Mouse (Mus musculus) hematopoietic stem cell, adult 5-6 weeks (primary cell): ENCODE measurements at regions not wholly inside any gene's neighbourhood (a gene's known extent, or its start where the extent isn't known, plus 50 kb on each side); places are given as distances from the start of the nearest gene placed in this dataset.

Experiments used
- ATAC-seq, 2 experiments: fragments of 125-278 bp in 1 of 2; replicated peaks in 1 of 2; 2 replicates each; pipeline ENCODE4 v1.8.0; 2016 to 2017; ENCODE audit warnings: inconsistent platforms in 2 of 2, mild to moderate bottlenecking in 2 of 2, moderate number of reproducible peaks in 2 of 2, low read depth in 1 of 2, moderate TSS enrichment in 1 of 2; ENCODE audit not compliant: low FRiP score in 2 of 2, poor library complexity in 2 of 2, severe bottlenecking in 2 of 2, insufficient read depth in 1 of 2, low TSS enrichment in 1 of 2

DNA sequence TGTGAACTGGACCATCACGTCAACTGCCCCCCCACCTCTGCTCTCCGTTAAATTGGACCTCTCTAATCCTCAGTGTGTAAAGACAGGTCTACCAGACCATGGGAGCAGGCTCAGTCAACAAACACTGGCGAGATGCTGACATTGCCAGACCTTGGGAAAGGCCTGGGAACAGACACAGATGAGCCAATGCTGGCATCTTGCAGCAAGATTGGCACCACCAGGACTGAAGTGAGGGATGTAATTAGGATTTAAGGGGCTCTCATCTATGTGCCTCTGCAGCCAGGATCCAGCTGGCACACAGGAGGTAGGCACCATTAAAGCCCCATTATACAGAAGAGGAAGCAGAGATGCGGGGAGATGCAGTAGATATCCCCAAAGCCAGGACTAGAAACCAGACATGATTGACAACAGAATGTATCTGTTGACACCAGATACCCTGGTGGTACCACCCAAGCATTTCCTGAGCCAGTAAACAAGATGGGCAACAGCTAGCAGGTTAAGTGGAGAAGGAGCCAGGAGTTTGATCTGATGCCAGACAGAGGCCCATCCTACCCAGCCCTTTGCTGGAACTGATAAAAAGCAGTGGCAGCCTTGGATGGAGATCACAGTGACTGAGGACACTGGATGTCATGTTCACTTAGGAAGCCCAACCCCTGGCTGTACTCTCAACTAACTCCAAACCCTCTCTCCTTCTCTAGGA is 59.7 kb upstream of the Cplx2 start:
- ATAC-seq, result no peak

DNA sequence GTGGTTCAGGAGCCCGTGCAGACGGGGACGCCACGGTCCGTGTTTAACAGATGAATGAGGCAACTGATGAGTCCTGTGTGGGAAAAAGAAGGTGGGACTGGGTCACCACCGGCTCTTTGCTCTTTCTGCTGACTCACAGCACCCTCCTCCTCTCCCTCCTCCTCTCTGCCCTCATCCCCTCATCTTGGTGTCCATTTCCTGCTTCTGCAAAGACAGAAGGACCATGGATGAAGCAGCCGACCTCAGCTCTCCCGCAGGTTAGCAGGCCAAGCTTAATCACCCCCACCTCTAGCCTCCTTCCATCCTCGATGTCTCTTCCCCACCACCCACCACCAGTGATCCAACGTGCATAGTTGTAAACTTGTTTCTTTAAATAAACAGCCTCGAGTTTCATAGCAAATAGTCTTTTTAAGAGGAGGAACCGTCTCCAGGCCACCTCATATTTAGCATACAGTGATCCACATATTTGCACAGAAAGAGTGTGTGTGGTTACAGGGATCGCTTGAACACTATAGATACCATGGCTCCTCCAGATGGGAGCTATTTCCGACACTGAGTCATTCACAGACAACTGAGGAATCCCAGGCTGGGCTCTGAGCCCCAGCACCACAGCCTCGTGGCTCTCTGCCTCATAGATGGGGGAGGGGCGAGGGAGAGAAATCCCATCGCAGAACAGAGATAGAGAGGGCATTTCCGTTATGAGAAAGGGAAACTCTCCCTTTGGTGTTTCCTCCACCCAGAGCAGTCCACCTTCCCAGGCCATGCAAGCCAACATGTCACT is 58.6 kb upstream of the Cplx2 start:
- no peak for ATAC-seq

DNA sequence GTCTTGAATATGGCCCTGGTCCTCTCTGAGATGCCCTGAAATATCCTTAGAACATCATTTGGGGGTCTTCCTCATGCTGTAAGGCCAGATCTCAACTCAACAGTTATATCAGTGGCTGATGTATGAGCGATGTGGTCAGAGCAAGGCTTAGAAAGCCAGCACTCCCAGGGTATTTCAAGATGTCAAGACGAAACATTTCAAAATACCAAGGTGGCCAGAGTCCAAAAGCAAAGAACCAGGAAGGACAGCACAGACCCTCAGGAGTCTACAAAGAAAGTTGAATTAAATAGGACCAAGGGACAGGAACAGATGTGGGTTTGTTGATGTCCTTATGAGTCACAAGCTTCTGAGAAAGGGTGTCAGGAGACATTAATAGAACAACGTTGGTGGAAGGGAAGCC is 55.8 kb upstream of the Cplx2 start:
- no peak for ATAC-seq

DNA sequence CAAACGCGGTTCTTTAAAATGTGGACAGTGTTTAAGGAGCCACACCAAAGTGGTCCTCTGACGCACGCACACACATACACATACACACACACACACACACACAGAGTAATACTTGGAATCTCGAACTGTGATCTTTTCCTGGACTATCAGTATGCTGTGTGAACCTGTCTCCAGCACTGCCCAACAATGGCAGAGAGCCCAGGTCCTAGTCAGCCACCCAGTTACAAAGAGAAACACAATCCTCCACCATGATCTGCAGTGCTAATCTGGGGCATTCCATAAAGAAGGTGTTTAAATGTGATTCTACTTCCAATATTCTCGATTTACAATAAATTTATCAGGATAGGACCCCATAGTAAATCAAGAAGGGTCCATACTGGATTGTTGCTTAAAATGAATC is 54.2 kb upstream of the Cplx2 start:
- no peak for ATAC-seq

DNA sequence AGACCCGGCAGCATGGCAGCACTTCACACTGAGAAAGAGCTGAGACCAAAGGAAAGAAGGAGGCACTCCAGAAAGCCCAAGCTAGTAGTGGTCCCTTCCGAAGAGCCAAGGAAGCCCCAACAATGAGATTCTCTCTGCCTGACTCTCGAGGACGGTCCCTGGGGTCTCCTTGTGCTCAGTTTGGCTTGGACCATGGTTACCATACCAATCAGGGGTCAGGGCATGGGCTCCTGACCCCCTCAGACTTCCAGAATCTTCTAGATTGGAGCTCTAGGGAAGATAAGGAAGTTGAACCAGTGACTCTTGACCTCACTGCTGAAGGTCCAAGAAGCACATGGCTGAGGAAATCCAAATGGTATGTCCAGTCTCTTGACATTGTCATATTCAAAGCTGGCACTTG is 53.0 kb upstream of the Cplx2 start:
- ATAC-seq, result no peak

DNA sequence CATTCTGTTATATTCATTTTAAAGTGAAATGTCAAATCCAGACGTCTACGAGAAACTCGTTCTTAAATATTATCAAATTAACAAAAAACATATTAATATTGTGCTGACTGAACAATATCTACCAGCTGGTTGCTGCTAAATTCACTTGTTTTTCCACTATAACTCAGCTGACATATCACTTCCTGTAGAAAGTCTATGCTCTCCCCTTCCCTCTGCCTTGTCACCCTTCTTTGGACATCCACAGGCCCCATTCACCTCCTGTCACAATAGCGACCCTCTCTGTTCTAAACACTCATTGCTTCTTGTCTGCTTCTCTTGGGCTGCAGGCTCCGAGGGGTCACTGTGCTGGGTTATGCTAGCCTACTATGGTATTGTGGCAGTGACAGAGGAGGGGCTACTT is 52.5 kb upstream of the Cplx2 start:
- no peak for ATAC-seq

DNA sequence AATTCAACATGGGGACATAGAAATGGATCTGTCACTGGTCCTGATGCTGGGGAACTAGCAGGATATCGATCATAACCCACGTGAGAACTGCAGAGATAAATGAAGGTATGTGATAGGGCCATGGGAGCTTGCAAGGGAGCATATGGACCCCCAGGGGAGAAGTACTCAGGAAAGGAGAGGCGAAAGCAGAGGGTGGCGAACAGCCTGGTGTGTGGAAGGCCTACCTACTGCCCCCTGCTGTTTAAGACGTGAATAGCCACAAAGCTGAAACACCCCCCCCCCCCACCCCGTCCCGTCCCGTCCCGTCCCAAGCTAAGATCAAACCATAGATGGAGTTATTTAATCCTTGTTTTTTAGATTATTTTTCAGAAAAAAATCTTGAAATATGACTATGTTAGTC is 50.9 kb upstream of the Cplx2 start:
- ATAC-seq, result no peak

DNA sequence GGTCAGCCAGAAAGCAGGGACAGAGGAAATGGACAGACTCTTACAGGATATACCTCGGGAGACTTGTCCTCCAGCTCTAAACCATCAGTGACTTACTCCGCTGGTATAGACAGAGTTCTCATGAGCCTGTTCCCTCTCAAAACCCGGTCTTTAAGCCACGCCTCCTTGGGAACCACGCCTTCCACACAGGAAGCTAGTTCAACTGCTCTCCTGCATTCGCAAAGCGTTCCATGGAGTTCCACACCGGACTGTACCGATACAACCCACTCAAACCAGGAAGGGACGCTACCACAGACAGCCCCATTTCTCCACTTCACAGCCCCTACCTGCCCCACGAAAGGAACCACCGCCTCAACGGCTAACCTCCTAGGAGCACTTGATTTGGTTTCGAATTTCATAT is 50.1 kb upstream of the Cplx2 start:
- ATAC-seq, result no peak
